Mouse (Mus musculus) kidney, adult 9 months (tissue): Measurements from ENCODE around the gene Dtx3.
A peak's percentile ranks its signal among the peaks of the same experiment; 100 is the strongest.

Experiments used
- DNase-seq: peaks from one replicate; pipeline ENCODE4 v3.0.0; 2022

The Dtx3 gene

GRCm38 (mm10) chr10:127195328-127196129 is at the start of gene Dtx3:
Gene Dtx3 (minus strand): TSS chr10:127195728.
- peak; percentile 46 for DNase-seq

GRCm38 (mm10) chr10:127238241-127238824 is 42.8 kb upstream of the Dtx3 start:
- no peak for DNase-seq

- DNase-seq: no peak
Observed at GRCm38 (mm10) chr10:127236541-127236940, 41.0 kb upstream of the Dtx3 start.

GRCm38 (mm10) chr10:127233141-127233540 is 37.6 kb upstream of the Dtx3 start:
- no peak for DNase-seq

- DNase-seq: no peak
Observed at GRCm38 (mm10) chr10:127231741-127232140, 36.2 kb upstream of the Dtx3 start.

- DNase-seq: no peak
Observed at GRCm38 (mm10) chr10:127230693-127231092, 35.2 kb upstream of the Dtx3 start.

GRCm38 (mm10) chr10:127228897-127229296 is 33.4 kb upstream of the Dtx3 start:
- peak; percentile 82 for DNase-seq

- no peak for DNase-seq
Observed at GRCm38 (mm10) chr10:127227163-127227562, 31.6 kb upstream of the Dtx3 start.

- peak; percentile 36 for DNase-seq
Observed at GRCm38 (mm10) chr10:127226318-127226895, 30.9 kb upstream of the Dtx3 start.

- DNase-seq: no peak
Observed at GRCm38 (mm10) chr10:127225732-127226131, 30.2 kb upstream of the Dtx3 start.

GRCm38 (mm10) chr10:127225213-127225612 is 29.7 kb upstream of the Dtx3 start:
- DNase-seq: no peak

- DNase-seq: no peak
Observed at GRCm38 (mm10) chr10:127218339-127218738, 22.8 kb upstream of the Dtx3 start.

GRCm38 (mm10) chr10:127217177-127217576 is 21.6 kb upstream of the Dtx3 start:
- DNase-seq: no peak

GRCm38 (mm10) chr10:127216456-127216855 is 20.9 kb upstream of the Dtx3 start:
- no peak for DNase-seq

- DNase-seq: no peak
Observed at GRCm38 (mm10) chr10:127214422-127214803, 18.9 kb upstream of the Dtx3 start.

- no peak for DNase-seq
Observed at GRCm38 (mm10) chr10:127213704-127214421, 18.3 kb upstream of the Dtx3 start.

GRCm38 (mm10) chr10:127213272-127213671 is 17.7 kb upstream of the Dtx3 start:
- DNase-seq: no peak

- DNase-seq: peak; percentile 97
Observed at GRCm38 (mm10) chr10:127211414-127211854, 15.9 kb upstream of the Dtx3 start, which contains the start of gene Pip4k2c. Gene Pip4k2c (minus strand): TSS chr10:127211585.

- peak; percentile 91 for DNase-seq
Observed at GRCm38 (mm10) chr10:127210961-127211405, 15.5 kb upstream of the Dtx3 start.

- DNase-seq: no peak
Observed at GRCm38 (mm10) chr10:127209928-127210570, 14.5 kb upstream of the Dtx3 start.

- no peak for DNase-seq
Observed at GRCm38 (mm10) chr10:127208921-127209320, 13.4 kb upstream of the Dtx3 start.

- no peak for DNase-seq
Observed at GRCm38 (mm10) chr10:127205373-127205772, 9.8 kb upstream of the Dtx3 start.

- no peak for DNase-seq
Observed at GRCm38 (mm10) chr10:127204589-127204988, 9.1 kb upstream of the Dtx3 start.
